Comparison of ENCODE assay signal across 12 mouse cellular contexts in genomic region chr9:13690321-13690720, GRCm38 (mm10). TPM values are rescaled to one million over a fixed set of nuclear protein-coding genes. Genes with fewer than 3 reads are reported as not detected.
A peak's percentile ranks its signal among the peaks of the same experiment; 100 is the strongest.
DNase-seq lines count a peak whose midpoint lies in the region; ATAC-seq lines count a peak whose summit lies in the region.
"Had no signal": no experiment of that assay in that cellular context is flagged by ENCODE, and none has a peak within 500 bp of the region (broad histone marks: within the 10 kb centered on the region; RNA-seq: fewer than 3 reads in every experiment).

No protein-coding gene starts in this region.

- H3K27ac ChIP-seq in hindbrain, embryonic 10.5 days = peak overlapping the region; percentile 50
- no peak overlapping the region; the same call in 1 of the 2 replicates for H3K27ac ChIP-seq in hindbrain, embryonic 12.5 days
- no peak overlapping the region for H3K27ac ChIP-seq in embryonic facial prominence, embryonic 14.5 days (replicated peaks; ENCODE audit: low read depth, low read length)
- peak overlapping the region; percentile 28 for H3K27ac ChIP-seq in midbrain, embryonic 14.5 days (replicated peaks; ENCODE audit: low read depth, low read length)
- H3K27ac ChIP-seq: macrophage had no signal

- peak; percentile 48 for DNase-seq in embryo, embryonic 10.5 days (ENCODE audit: low spot score)
- no peak for DNase-seq in embryo, embryonic 10 days (ENCODE audit: low spot score)
- no peak for DNase-seq in hindbrain, embryonic 10.5 days (ENCODE audit: low spot score)
- DNase-seq in embryonic facial prominence, embryonic 14.5 days (ENCODE audit: low spot score) = peak; percentile 42
- peak; percentile 69 for DNase-seq in midbrain, embryonic 14.5 days
- DNase-seq in spleen, postnatal 4 days (ENCODE audit: low spot score in 2 of 2) = no peak
- DNase-seq: adrenal gland, postnatal 10 days; cerebellum, adult 11-12 months had no signal

- H3K9me3 ChIP-seq in hindbrain, embryonic 10.5 days = no peaks in the 10 kb centered on the region
- H3K9me3 ChIP-seq in hindbrain, embryonic 12.5 days (replicated peaks) = no peaks in the 10 kb centered on the region
- H3K9me3 ChIP-seq in embryonic facial prominence, embryonic 14.5 days (ENCODE audit: control insufficient read depth, low read length) = no peaks in the 10 kb centered on the region
- H3K9me3 ChIP-seq in midbrain, embryonic 14.5 days (ENCODE audit: control insufficient read depth, low read length) = no peaks in the 10 kb centered on the region
- H3K9me3 ChIP-seq: G1E had no signal

- no peak overlapping the region for H3K4me2 ChIP-seq in hindbrain, embryonic 12.5 days (replicated peaks)
- no peak overlapping the region for H3K4me2 ChIP-seq in embryonic facial prominence, embryonic 14.5 days (ENCODE audit: low read depth, low read length)
- no peak overlapping the region for H3K4me2 ChIP-seq in midbrain, embryonic 14.5 days (ENCODE audit: low read length)

- H3K9ac ChIP-seq in hindbrain, embryonic 12.5 days = no peak overlapping the region
- H3K9ac ChIP-seq in embryonic facial prominence, embryonic 14.5 days (ENCODE audit: low read depth, low read length) = no peak overlapping the region
- no peak overlapping the region for H3K9ac ChIP-seq in midbrain, embryonic 14.5 days (replicated peaks; ENCODE audit: low read length)

- H3K4me3 ChIP-seq in hindbrain, embryonic 10.5 days = no peak overlapping the region
- H3K4me3 ChIP-seq in hindbrain, embryonic 12.5 days = no peak overlapping the region
- no peak overlapping the region for H3K4me3 ChIP-seq in embryonic facial prominence, embryonic 14.5 days (ENCODE audit: low read depth, low read length)
- no peak overlapping the region for H3K4me3 ChIP-seq in midbrain, embryonic 14.5 days (replicated peaks; ENCODE audit: low read depth, low read length)

- no peak for ATAC-seq in hindbrain, embryonic 12.5 days (ENCODE audit: low FRiP score)
- ATAC-seq in embryonic facial prominence, embryonic 14.5 days (ENCODE audit: low read depth) = no peak
- no peak; the same call in 1 of the 2 replicates for ATAC-seq in midbrain, embryonic 14.5 days (ENCODE audit: low FRiP score, low TSS enrichment)
- no peak for ATAC-seq in megakaryocyte-erythroid progenitor cell, adult 5-6 weeks (replicated peaks; ENCODE audit: low FRiP score, low TSS enrichment, poor library complexity, severe bottlenecking)

- H3K27me3 ChIP-seq in hindbrain, embryonic 10.5 days (ENCODE audit: insufficient read depth, poor library complexity, severe bottlenecking) = no peaks in the 10 kb centered on the region
- H3K27me3 ChIP-seq in hindbrain, embryonic 12.5 days = no peaks in the 10 kb centered on the region
- no peaks in the 10 kb centered on the region for H3K27me3 ChIP-seq in embryonic facial prominence, embryonic 14.5 days (replicated peaks; ENCODE audit: control insufficient read depth, insufficient read depth, low read length)
- no peaks in the 10 kb centered on the region for H3K27me3 ChIP-seq in midbrain, embryonic 14.5 days (ENCODE audit: control insufficient read depth, insufficient read depth, low read length)

- H3K4me1 ChIP-seq in hindbrain, embryonic 10.5 days (replicated peaks) = peaks cover 22% of the 10 kb centered on the region
- peaks cover 17% of the 10 kb centered on the region for H3K4me1 ChIP-seq in hindbrain, embryonic 12.5 days
- H3K4me1 ChIP-seq in embryonic facial prominence, embryonic 14.5 days (ENCODE audit: control insufficient read depth, insufficient read depth, low read length) = peaks cover 15% of the 10 kb centered on the region
- H3K4me1 ChIP-seq in midbrain, embryonic 14.5 days (ENCODE audit: control insufficient read depth, insufficient read depth, low read length) = peaks cover 12% of the 10 kb centered on the region

- WGBS in hindbrain, embryonic 10.5 days = 32% methylated on average over 8 of the region's 8 CpGs
- WGBS in hindbrain, embryonic 12.5 days = 25% methylated on average over 8 of the region's 8 CpGs
- WGBS in embryonic facial prominence, embryonic 14.5 days = 30% methylated on average over 8 of the region's 8 CpGs
- WGBS in midbrain, embryonic 14.5 days = 15% methylated on average over 8 of the region's 8 CpGs

- H3K36me3 ChIP-seq in hindbrain, embryonic 10.5 days = no peaks in the 10 kb centered on the region
- no peaks in the 10 kb centered on the region for H3K36me3 ChIP-seq in hindbrain, embryonic 12.5 days
- H3K36me3 ChIP-seq in embryonic facial prominence, embryonic 14.5 days (ENCODE audit: control insufficient read depth, insufficient read depth, low read length) = no peaks in the 10 kb centered on the region
- H3K36me3 ChIP-seq in midbrain, embryonic 14.5 days (ENCODE audit: control insufficient read depth, insufficient read depth, low read length) = no peaks in the 10 kb centered on the region
- H3K36me3 ChIP-seq: G1E had no signal

RNA-seq across cellular contexts. Expression of gene Mtmr2, which starts 57.9 kb away (rescaled TPM):
- 69.4 and 75.4 TPM in 2 replicates for polyA plus RNA-seq in hindbrain, embryonic 10.5 days (2016; fragmentation: Nextera tagmentation; extraction: Ambion mirVana)
- polyA plus RNA-seq in hindbrain, embryonic 12.5 days (2016; fragmentation: Nextera tagmentation; extraction: Ambion mirVana) = 72.7 and 77.4 TPM in 2 replicates
- 64.9 and 72.3 TPM in 2 replicates for polyA plus RNA-seq in embryonic facial prominence, embryonic 14.5 days (2014; fragmentation: Nextera tagmentation; extraction: Ambion mirVana)
- 49.5 and 60.6 TPM in 2 replicates for polyA plus RNA-seq in midbrain, embryonic 14.5 days (2014; fragmentation: Nextera tagmentation; extraction: Ambion mirVana)
- 21.4 and 25.0 TPM in 2 replicates for total RNA-seq in megakaryocyte-erythroid progenitor cell, adult 5-6 weeks (2014; fragmentation: Nextera tagmentation)
- total RNA-seq in megakaryocyte-erythroid progenitor cell, adult 5-6 weeks (2017) = 41.2 and 52.9 TPM in 2 replicates

Comparison
In these comparisons a context has a peak if more than half of its experiments do, and no peak if none do; other contexts are left out.
1. DNase-seq: peak in embryo, embryonic 10.5 days (single experiment), embryonic facial prominence, embryonic 14.5 days (single experiment) and midbrain, embryonic 14.5 days (single experiment); none in embryo, embryonic 10 days (single experiment), hindbrain, embryonic 10.5 days (single experiment) and spleen, postnatal 4 days (0 of 2).
2. H3K27ac ChIP-seq: peak in hindbrain, embryonic 10.5 days (single experiment) and midbrain, embryonic 14.5 days (single experiment); none in hindbrain, embryonic 12.5 days (single experiment) and embryonic facial prominence, embryonic 14.5 days (single experiment).